Mouse (Mus musculus) adrenal gland, adult 8-10 months (tissue): ENCODE measurements around the gene Nfyb. TPM values are rescaled to one million over a fixed set of nuclear protein-coding genes. Genes with fewer than 3 reads are reported as not detected.

Experiments
- DNase-seq: peaks from one replicate; pipeline ENCODE4 v3.0.0; 2022
- total RNA-seq, 4 experiments: library from RNA; stranded (reverse); gene quantifications; 2 replicates each; pipeline ENCODE4 v1.2.4; 2022

The Nfyb gene
- total RNA-seq, 4 experiments from 2014 or later = 16.5 to 28.9 (median 24.6) TPM

DNA sequence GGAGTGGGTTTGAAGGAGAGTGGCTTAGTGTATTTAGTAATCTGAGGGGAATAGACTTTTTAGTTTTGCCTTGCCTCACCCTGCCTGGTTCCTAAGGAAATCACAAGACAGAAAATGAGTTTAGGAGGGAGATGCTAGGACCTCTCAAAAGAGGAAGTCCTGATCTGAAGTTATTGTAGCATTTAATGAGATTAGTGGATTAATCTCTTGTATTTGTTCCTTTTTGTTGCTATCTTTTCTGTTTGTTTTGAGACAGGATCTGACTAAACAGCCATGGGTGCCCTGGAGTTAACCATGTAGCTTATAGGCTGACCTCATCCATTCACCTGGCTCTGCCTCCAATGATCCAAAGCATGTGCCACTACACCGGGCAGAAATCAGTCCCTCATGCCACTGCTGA is 21.4 kb downstream of the Nfyb start:
- DNase-seq = no peak

DNA sequence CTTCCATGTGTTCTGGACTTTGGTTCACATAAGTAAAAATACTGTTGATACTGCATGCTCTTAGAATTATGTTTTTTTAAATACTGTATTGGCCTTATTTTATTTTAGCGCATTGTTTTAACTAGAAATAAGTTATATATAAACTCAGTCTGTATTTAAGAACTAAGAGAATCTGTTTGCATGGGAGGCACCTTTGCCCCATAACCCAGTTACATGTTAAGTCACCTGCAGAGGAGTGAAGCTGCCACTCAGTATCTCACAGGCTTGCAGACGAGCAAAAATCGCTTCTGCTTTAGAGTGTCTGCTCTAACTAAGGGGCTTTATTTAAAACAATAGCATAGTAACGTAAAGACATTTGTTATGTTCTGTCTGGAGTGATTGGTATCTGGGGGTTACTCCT is 22.1 kb downstream of the Nfyb start:
- DNase-seq = no peak

DNA sequence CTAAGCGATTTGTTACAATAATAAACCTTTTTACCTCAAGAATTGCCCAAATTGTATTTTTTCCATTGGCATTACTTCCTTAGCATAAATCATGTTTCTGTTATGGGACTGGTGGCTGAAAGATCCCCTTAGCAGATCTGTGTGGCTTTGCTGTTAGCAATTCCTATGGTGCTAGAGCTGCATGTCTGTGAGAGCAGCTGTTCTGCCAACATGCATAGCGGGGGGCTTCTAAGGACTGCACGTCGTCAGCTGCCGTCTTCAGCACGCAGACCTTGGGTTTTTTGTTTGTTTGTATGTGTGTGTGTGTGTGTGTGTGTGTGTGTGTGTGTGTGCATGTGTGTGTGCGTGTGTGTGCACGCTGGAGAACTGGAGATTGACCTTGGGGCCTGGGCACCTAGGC is 22.6 kb downstream of the Nfyb start:
- DNase-seq = no peak

DNA sequence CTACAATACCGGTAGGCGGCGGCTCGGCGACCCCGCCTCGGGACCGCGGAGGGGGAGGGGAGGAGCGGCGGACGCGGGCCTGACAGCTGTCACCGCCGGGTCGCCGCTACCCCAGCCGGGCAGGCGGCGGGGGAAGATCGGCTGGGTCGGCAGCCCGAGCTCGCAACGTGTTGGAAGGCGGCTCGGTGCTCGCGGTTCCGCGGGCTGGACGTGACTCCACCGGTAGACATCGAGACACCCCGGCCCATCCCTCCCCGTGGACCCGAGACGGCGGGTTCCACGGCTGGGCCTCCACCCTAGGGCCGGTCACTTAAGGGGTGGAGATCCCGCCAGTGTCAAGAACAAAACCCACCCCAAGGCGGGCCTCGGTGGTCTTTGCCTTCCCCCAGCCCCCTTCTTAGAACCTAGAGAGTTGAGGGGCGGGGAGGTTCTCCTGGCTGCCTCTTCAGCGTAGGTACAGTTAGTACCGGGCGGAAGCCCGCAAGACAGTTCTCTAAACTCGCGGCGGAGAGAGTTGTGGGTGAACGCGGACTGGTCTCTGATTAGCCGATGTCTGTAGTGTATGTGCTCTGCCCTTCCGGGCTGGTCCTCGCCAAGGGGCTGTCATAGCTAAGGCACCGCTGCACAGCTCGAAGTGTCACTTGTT is 64.5 kb downstream of the Nfyb start:
- DNase-seq = no peak

DNA sequence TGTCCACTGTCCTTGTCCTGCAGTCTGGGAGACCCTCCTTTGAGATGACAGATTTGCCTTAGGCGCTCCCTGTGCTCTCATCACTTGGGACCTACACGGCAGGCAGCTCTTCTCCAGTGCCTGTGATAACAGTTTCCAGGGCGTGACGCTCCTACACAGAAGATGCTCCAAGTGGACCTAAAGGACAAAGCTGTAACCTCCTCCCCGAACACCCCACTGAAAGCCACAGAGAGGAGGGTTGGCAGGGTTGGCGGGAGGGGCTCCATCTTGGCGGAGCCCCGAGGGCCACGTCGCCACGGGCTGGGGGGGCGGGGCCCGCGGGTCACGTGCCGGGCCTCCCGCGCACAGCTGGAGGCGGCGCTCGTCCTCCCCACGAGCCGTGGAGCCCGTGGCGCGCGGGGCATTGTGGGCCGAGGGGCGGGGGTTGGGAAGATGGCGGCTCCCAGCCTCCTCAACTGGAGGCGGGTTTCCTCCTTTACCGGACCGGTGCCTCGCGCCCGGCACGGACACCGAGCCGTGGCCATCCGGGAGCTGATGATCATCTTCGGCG is 65.2 kb downstream of the Nfyb start:
- DNase-seq = peak; percentile 82

Other genes starting within 250 kb of the Nfyb start
- gene 1190007I07Rik, start 140.9 kb downstream of the Nfyb start, total RNA-seq = 10 to 100 TPM; 21.7 to 25.7 (median 22.3) TPM
- 10 to 100 TPM; 22.9 to 35.7 (median 25.1) TPM for gene Tdg, start 134.3 kb downstream of the Nfyb start, total RNA-seq
- gene Glt8d2, start 73.5 kb downstream of the Nfyb start, total RNA-seq = 1 to 10 TPM; 1.0 to 4.3 (median 2.7) TPM
- gene Hcfc2, start 68.0 kb downstream of the Nfyb start, total RNA-seq = 10 to 100 TPM; 31.6 to 43.2 (median 34.7) TPM
- 100 to 1,000 TPM in 2 of 4 experiments, 10 to 100 TPM in 2; 75.8 to 107 (median 91.5) TPM for gene Txnrd1, start 69.8 kb upstream of the Nfyb start, total RNA-seq
- 1 to 10 TPM; 1.5 to 3.5 (median 3.0) TPM for gene Eid3, start 102.5 kb upstream of the Nfyb start, total RNA-seq
- gene Chst11, start 221.4 kb upstream of the Nfyb start, total RNA-seq = 10 to 100 TPM; 42.6 to 79.6 (median 61.1) TPM